Mouse (Mus musculus) embryonic fibroblast, embryonic 13.5 days (primary cell): ENCODE data around the gene Pdzd11. TPM values are rescaled to one million over a fixed set of nuclear protein-coding genes. Genes with fewer than 3 reads are reported as not detected.

Source experiments
- H3K27ac ChIP-seq: 2 replicates; pipeline ENCODE4 v1.5.1; 2012; ENCODE audit warnings: low read length, control low read depth, inconsistent platforms; ENCODE audit not compliant: insufficient read depth
- H3K4me1 ChIP-seq: 2 replicates; pipeline ENCODE4 v1.6.1; 2011; ENCODE audit warnings: low read length; ENCODE audit not compliant: control insufficient read depth, insufficient read depth
- H3K4me3 ChIP-seq: 2 replicates; pipeline ENCODE4 v1.5.1; 2011; ENCODE audit warnings: mild to moderate bottlenecking, control low read depth, low read length; ENCODE audit not compliant: insufficient read depth
- CTCF ChIP-seq: IDR thresholded peaks from 2 replicates; pipeline ENCODE4 v1.5.1; 2011; ENCODE audit warnings: mild to moderate bottlenecking, control low read depth, low read length, moderate library complexity, borderline replicate concordance; ENCODE audit not compliant: insufficient read depth
- POLR2A ChIP-seq: IDR thresholded peaks from 2 replicates; pipeline ENCODE4 v1.6.1; 2011; ENCODE audit warnings: low read depth, mild to moderate bottlenecking, control low read depth, low read length, moderate library complexity
- polyA plus RNA-seq: library from polyadenylated mRNA; stranded (reverse); fragments of >200 nt; gene quantifications from 2 replicates; pipeline ENCODE4 v1.2.4, GENCODE M21; 2011; ENCODE audit warnings: low read depth; ENCODE audit not compliant: missing spikeins, insufficient read length

Gene Pdzd11
- polyA plus RNA-seq, 1 experiment: 82.3 TPM

DNA sequence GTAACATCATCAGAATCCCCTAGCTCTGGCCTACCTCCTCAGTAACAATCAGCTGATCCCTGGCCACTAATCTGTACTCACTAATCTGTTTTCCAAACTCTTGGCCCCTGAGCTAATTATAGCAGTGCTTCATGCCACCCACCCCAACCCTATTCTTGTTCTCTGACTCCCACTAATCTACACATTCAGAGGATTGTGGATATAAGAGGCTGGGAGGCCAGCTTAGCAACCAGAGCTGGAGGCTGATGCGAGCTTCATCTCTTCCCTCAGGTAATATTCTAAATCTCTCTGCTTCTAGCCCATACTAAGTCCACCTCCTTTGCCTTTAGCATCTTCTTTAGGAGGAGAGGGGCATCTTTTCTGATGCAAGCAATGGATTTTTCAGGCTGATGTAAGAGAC, 21.1 kb downstream of the Pdzd11 start, which contains the start of gene Arr3:
Gene Arr3 (plus strand): TSS at position 184 of the 400 bp plus-strand sequence.
- Histone ChIP-seq H3K27ac (no peak within 1 kb of the TSS), H3K4me3 (no peak within 1 kb of the TSS), H3K4me1 (no peaks in the 10 kb centered on the region)
- TF ChIP-seq POLR2A: no peak

DNA sequence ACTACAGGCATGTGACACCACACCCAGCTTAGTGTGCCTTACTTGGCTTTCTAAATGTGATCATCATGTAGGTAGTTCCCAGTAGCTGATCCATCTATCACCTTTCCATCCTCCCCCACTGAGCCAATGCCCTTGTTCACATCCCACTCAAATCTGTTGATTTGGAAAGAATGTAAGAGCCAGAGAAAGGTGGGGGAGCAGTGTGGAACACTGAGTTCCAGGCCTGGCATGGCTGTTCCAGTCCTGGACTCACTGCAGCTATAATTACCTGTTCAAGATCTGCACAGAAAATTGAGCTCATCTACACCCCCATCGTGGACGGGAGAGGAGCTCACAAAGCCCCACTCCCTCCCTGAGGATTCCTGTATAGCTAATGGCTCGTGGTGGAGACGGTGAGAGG, 26.6 kb downstream of the Pdzd11 start:
- H3K27ac ChIP-seq: no peak overlapping the region
- H3K4me1 ChIP-seq: no peaks in the 10 kb centered on the region
- TF ChIP-seq CTCF: no peak
- TF ChIP-seq POLR2A: no peak
- no peak overlapping the region for H3K4me3 ChIP-seq

DNA sequence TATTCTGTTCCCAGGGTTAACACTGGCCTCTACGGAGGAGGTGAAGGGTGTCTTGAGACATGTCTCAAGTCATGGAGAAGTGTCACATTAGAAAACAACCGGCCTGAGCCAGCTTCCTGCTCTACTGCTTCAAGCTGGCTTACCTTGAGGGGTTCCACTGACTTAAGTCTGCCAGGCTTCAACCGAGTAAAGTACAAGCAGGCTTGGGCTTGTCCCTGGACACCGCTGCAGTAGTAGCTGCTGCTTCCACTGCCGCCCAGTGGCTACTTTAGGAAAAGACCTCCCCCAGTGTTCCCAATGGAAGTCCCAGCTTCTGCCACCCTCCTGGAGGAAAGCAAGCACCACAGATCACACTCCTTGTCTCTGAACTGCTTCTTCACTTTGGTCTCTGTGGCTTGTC, 28.9 kb downstream of the Pdzd11 start:
- Histone ChIP-seq H3K4me1 (no peaks in the 10 kb centered on the region), H3K4me3 (no peak overlapping the region), H3K27ac (no peak overlapping the region)
- TF ChIP-seq POLR2A (no peak), CTCF (peak; percentile 31; the same call in 1 of the 2 replicates)

DNA sequence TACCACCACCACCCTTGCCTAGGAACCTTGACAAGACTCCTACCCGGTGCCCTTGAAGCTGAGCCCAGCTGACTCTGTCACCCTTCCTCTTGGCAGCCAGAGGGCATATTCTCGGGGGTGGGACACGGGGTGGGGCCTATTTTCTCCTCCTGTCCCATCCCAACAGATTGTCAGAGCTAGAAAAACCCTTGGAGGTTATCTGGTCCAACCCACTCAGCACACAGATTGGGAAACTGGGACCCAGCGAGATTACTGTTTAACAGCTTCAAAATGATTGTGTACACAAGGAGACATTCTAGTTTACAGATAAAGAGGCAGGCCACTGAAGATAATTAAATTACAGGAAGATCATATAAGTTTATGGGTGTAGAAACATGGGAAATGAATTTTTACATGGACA, 31.6 kb downstream of the Pdzd11 start, which contains the start of gene P2ry4:
Gene P2ry4 (minus strand): TSS at position 79 of the 400 bp plus-strand sequence.
- Histone ChIP-seq H3K27ac (no peak within 1 kb of the TSS), H3K4me1 (no peaks in the 10 kb centered on the region), H3K4me3 (no peak within 1 kb of the TSS)
- TF ChIP-seq POLR2A (no peak), CTCF (no peak)

Other genes with a start within 250 kb of the Pdzd11 start
- not detected in 2 replicates for gene Otud6a, start 197.6 kb downstream of the Pdzd11 start, polyA plus RNA-seq
- 0.50 TPM in 1 of 2 replicates, not detected in the other for gene Awat2, start 183.9 kb downstream of the Pdzd11 start, polyA plus RNA-seq
- gene Igbp1, start 132.3 kb downstream of the Pdzd11 start, polyA plus RNA-seq: 51.9 and 66.7 TPM in 2 replicates
- not detected in 2 replicates for gene Dgat2l6, start 101.7 kb downstream of the Pdzd11 start, polyA plus RNA-seq
- gene Awat1, start 54.3 kb downstream of the Pdzd11 start, polyA plus RNA-seq: not detected in 2 replicates
- 0.12 TPM in 1 of 2 replicates, not detected in the other for gene P2ry4, start 31.7 kb downstream of the Pdzd11 start, polyA plus RNA-seq
- gene Arr3, start 21.1 kb downstream of the Pdzd11 start, polyA plus RNA-seq: not detected in 2 replicates
- 24.7 and 29.8 TPM in 2 replicates for gene Kif4, start 831 bp downstream of the Pdzd11 start, polyA plus RNA-seq
- gene Gdpd2, start 103.3 kb upstream of the Pdzd11 start, polyA plus RNA-seq: 0.80 and 3.5 TPM in 2 replicates
- 37.7 and 45.0 TPM in 2 replicates for gene Dlg3, start 141.2 kb upstream of the Pdzd11 start, polyA plus RNA-seq